Mouse (Mus musculus) CH12.LX (cell line): ENCODE results near the gene Wipi2. TPM values are rescaled to one million over a fixed set of nuclear protein-coding genes. Genes with fewer than 3 reads are reported as not detected.

ENCODE experiments used
- DNase-seq: peaks from one replicate; pipeline ENCODE4 v3.0.0-alpha.2; 2013; ENCODE audit errors: extremely low read depth
- H3K27ac ChIP-seq: 2 replicates; pipeline ENCODE4 v1.5.1; 2012; ENCODE audit warnings: low read depth, mild to moderate bottlenecking, control low read depth, moderate library complexity; ENCODE audit not compliant: insufficient read depth
- H3K27me3 ChIP-seq: replicated peaks from 2 replicates; pipeline ENCODE3; 2012; ENCODE audit warnings: inconsistent platforms
- H3K36me3 ChIP-seq, 2 experiments: replicated peaks in 1 of 2; 2 replicates each; pipeline versions ENCODE3 to v1.6.1; 2012; ENCODE audit warnings: inconsistent platforms in 1 of 2, low read length in 1 of 2, mild to moderate bottlenecking in 1 of 2, mixed read lengths in 1 of 2, moderate library complexity in 1 of 2; ENCODE audit not compliant: control insufficient read depth in 1 of 2, insufficient read depth in 1 of 2
- H3K4me1 ChIP-seq, 2 experiments: 2 replicates each; pipeline ENCODE4 v1.6.1; 2012; ENCODE audit warnings: inconsistent platforms in 1 of 2, moderate library complexity in 1 of 2; ENCODE audit not compliant: insufficient read depth in 2 of 2, control insufficient read depth in 1 of 2
- H3K4me2 ChIP-seq: 2 replicates; pipeline ENCODE4 v1.6.1; 2012; ENCODE audit warnings: low read depth, mild to moderate bottlenecking, control low read depth; ENCODE audit not compliant: poor library complexity, insufficient read depth, severe bottlenecking
- H3K4me3 ChIP-seq, 3 experiments: fragments of 150-350 bp in 1 of 3; sonication (generic) in 1 of 3; replicated peaks in 1 of 3; 2 replicates each; pipeline versions ENCODE3 to v1.5.1; 2011 to 2012; ENCODE audit warnings: low read depth in 2 of 3, low read length in 2 of 3, mild to moderate bottlenecking in 2 of 3, moderate library complexity in 2 of 3, control low read depth in 1 of 3, improper control_type of control experiment in 1 of 3, inconsistent platforms in 1 of 3, mixed read lengths in 1 of 3; ENCODE audit not compliant: poor library complexity in 1 of 3
- H3K79me2 ChIP-seq: replicated peaks from 2 replicates; pipeline ENCODE4 v1.6.1; 2012; ENCODE audit warnings: mild to moderate bottlenecking, moderate library complexity; ENCODE audit not compliant: control insufficient read depth, poor library complexity, insufficient read depth, severe bottlenecking; ENCODE audit errors: extremely low read depth
- H3K9ac ChIP-seq: 2 replicates; pipeline ENCODE4 v1.6.1; 2012; ENCODE audit warnings: low read depth, mild to moderate bottlenecking, control low read depth, moderate library complexity; ENCODE audit not compliant: insufficient read depth
- H3K9me3 ChIP-seq: replicated peaks from 2 replicates; pipeline ENCODE3; 2012; ENCODE audit warnings: low read length, inconsistent platforms, mixed read lengths
- BHLHE40 ChIP-seq: IDR thresholded peaks from 2 replicates; pipeline ENCODE4 v1.6.1; 2011; ENCODE audit warnings: mild to moderate bottlenecking, low read depth, low read length, improper control_type of control experiment
- CHD2 ChIP-seq: IDR thresholded peaks from 2 replicates; pipeline ENCODE4 v1.6.1; 2011; ENCODE audit warnings: low read length, improper control_type of control experiment
- CTCF ChIP-seq, 2 experiments: IDR thresholded peaks in 1 of 2; conservative IDR thresholded peaks in 1 of 2; 2 replicates each; pipeline ENCODE4 v1.5.1; 2011 to 2012; ENCODE audit warnings: low read depth in 2 of 2, low read length in 2 of 2, improper control_type of control experiment in 1 of 2, inconsistent platforms in 1 of 2, mild to moderate bottlenecking in 1 of 2, moderate library complexity in 1 of 2
- E2F4 ChIP-seq: IDR thresholded peaks from 2 replicates; pipeline ENCODE4 v1.6.1; 2011; ENCODE audit warnings: low read depth, low read length, improper control_type of control experiment; ENCODE audit not compliant: insufficient replicate concordance
- EP300 ChIP-seq: IDR thresholded peaks from 2 replicates; pipeline ENCODE4 v1.6.1; 2011; ENCODE audit warnings: low read length, improper control_type of control experiment
- ETS1 ChIP-seq: conservative IDR thresholded peaks from 2 replicates; pipeline ENCODE4 v1.6.1; 2012; ENCODE audit warnings: low read depth, mild to moderate bottlenecking, inconsistent platforms, low read length, improper control_type of control experiment, moderate library complexity
- GABPA ChIP-seq: IDR thresholded peaks from 2 replicates; pipeline ENCODE4 v1.6.1; 2012; ENCODE audit warnings: low read depth, low read length, improper control_type of control experiment, inconsistent platforms; ENCODE audit not compliant: insufficient replicate concordance
- HCFC1 ChIP-seq: IDR thresholded peaks from 2 replicates; pipeline ENCODE4 v1.6.1; 2012; ENCODE audit warnings: low read depth, mild to moderate bottlenecking, inconsistent platforms, low read length, improper control_type of control experiment
- IRF4 ChIP-seq: IDR thresholded peaks from 2 replicates; pipeline ENCODE4 v1.6.1; 2014; ENCODE audit warnings: low read depth, mild to moderate bottlenecking, inconsistent platforms, low read length, improper control_type of control experiment
- JUND ChIP-seq: conservative IDR thresholded peaks from 2 replicates; pipeline ENCODE4 v1.6.1; 2011; ENCODE audit warnings: low read depth, low read length, improper control_type of control experiment
- MAX ChIP-seq: IDR thresholded peaks from 2 replicates; pipeline ENCODE4 v1.6.1; 2011; ENCODE audit warnings: low read length, improper control_type of control experiment
- MEF2A ChIP-seq: IDR thresholded peaks from 2 replicates; pipeline ENCODE4 v1.6.1; 2014; ENCODE audit warnings: low read depth, mild to moderate bottlenecking, inconsistent platforms, low read length, improper control_type of control experiment, borderline replicate concordance
- MXI1 ChIP-seq: IDR thresholded peaks from 2 replicates; pipeline ENCODE4 v1.6.1; 2011; ENCODE audit warnings: mild to moderate bottlenecking, low read depth, low read length, improper control_type of control experiment
- MYC ChIP-seq: IDR thresholded peaks from 2 replicates; pipeline ENCODE4 v1.6.1; 2011; ENCODE audit warnings: low read depth, mild to moderate bottlenecking, improper control_type of control experiment, low read length
- NELFE ChIP-seq: IDR thresholded peaks from 2 replicates; pipeline ENCODE4 v1.6.1; 2011; ENCODE audit warnings: low read depth, low read length, improper control_type of control experiment
- NRF1 ChIP-seq: IDR thresholded peaks from 2 replicates; pipeline ENCODE4 v1.6.1; 2014; ENCODE audit warnings: low read depth, mild to moderate bottlenecking, inconsistent platforms, low read length, improper control_type of control experiment, moderate library complexity
- PAX5 ChIP-seq: IDR thresholded peaks from 2 replicates; pipeline ENCODE4 v1.6.1; 2012; ENCODE audit warnings: low read length, inconsistent platforms, mixed read lengths
- POLR2A ChIP-seq: IDR thresholded peaks from 2 replicates; pipeline ENCODE4 v1.6.1; 2011; ENCODE audit warnings: low read depth, mild to moderate bottlenecking, improper control_type of control experiment, low read length
- POLR2AphosphoS2 ChIP-seq: IDR thresholded peaks from 2 replicates; pipeline ENCODE4 v1.6.1; 2011; ENCODE audit warnings: low read depth, low read length, improper control_type of control experiment
- RAD21 ChIP-seq: IDR thresholded peaks from 2 replicates; pipeline ENCODE4 v1.6.1; 2011; ENCODE audit warnings: low read depth, mild to moderate bottlenecking, low read length, improper control_type of control experiment, moderate library complexity
- RCOR1 ChIP-seq: conservative IDR thresholded peaks from 2 replicates; pipeline ENCODE4 v1.6.1; 2012; ENCODE audit warnings: low read depth, mild to moderate bottlenecking, inconsistent platforms, low read length, improper control_type of control experiment
- SIN3A ChIP-seq: IDR thresholded peaks from 2 replicates; pipeline ENCODE4 v1.6.1; 2012; ENCODE audit warnings: low read length, improper control_type of control experiment, inconsistent platforms
- TCF12 ChIP-seq: IDR thresholded peaks from 2 replicates; pipeline ENCODE4 v1.6.1; 2014; ENCODE audit warnings: low read depth, mild to moderate bottlenecking, inconsistent platforms, low read length, improper control_type of control experiment
- UBTF ChIP-seq: IDR thresholded peaks from 2 replicates; pipeline ENCODE4 v1.6.1; 2012; ENCODE audit warnings: low read depth, mild to moderate bottlenecking, inconsistent platforms, low read length, improper control_type of control experiment, moderate library complexity
- USF1 ChIP-seq: IDR thresholded peaks from 2 replicates; pipeline ENCODE4 v1.6.1; 2014; ENCODE audit warnings: low read depth, mild to moderate bottlenecking, inconsistent platforms, low read length, improper control_type of control experiment
- USF2 ChIP-seq: conservative IDR thresholded peaks from 2 replicates; pipeline ENCODE4 v1.6.1; 2011; ENCODE audit warnings: low read depth, low read length, improper control_type of control experiment
- ZC3H11A ChIP-seq: IDR thresholded peaks from 2 replicates; pipeline ENCODE4 v1.6.1; 2012; ENCODE audit warnings: low read depth, mild to moderate bottlenecking, inconsistent platforms, low read length, improper control_type of control experiment
- ZKSCAN1 ChIP-seq: IDR thresholded peaks from 2 replicates; pipeline ENCODE4 v1.6.1; 2012; ENCODE audit warnings: low read depth, inconsistent platforms, low read length, improper control_type of control experiment, borderline replicate concordance
- ZMIZ1 ChIP-seq: IDR thresholded peaks from 2 replicates; pipeline ENCODE4 v1.6.1; 2012; ENCODE audit warnings: low read depth, mild to moderate bottlenecking, inconsistent platforms, low read length, improper control_type of control experiment
- dilution Hi-C: fragments of 300-500 bp; cut with MboI; formaldehyde crosslinking; loops from 2 replicates; pipeline ENCODE4 v1.14.3; 2020; ENCODE audit warnings: low sequenced_read_pairs; ENCODE audit not compliant: extremely low pct_unique_long_range_greater_than_20kb, extremely low pct_ligation_motif_present
- in situ Hi-C: fragments of 300-500 bp; cut with MboI; formaldehyde crosslinking; loops from 3 replicates; pipeline ENCODE4 v1.14.3; 2019; ENCODE audit warnings: low sequenced_read_pairs, low pct_ligation_motif_present, low pct_unique_long_range_greater_than_20kb, mixed read lengths
- polyA plus RNA-seq: library from polyadenylated mRNA; unstranded; fragments of >175 nt; gene quantifications from 2 replicates; pipeline ENCODE4 v1.2.1, GENCODE M21; 2012; ENCODE audit warnings: low read depth; ENCODE audit not compliant: insufficient read length
- total RNA-seq, 2 experiments: library from RNA; depleted of rRNA; stranded (reverse); fragments of 300-350 nt in 1 of 2; fragments of >200 nt in 1 of 2; gene quantifications; 2 replicates each; pipeline ENCODE4 v1.2.3; 2012 to 2014

The Wipi2 gene
- total and polyA plus RNA-seq, 3 experiments, result 38.0 to 47.4 (median 43.4) TPM

GRCm38 (mm10) chr5:142623080-142623479 is 4.4 kb upstream of the Wipi2 start:
- in situ Hi-C loops (loop anchor here (10.0 kb wide), 1 partner anchor 138 kb away; no protein-coding TSS in a partner anchor), dilution Hi-C loops (no loop called here)
- TF ChIP-seq MXI1 (no peak), ZMIZ1 (no peak), TCF12 (no peak), E2F4 (no peak), NELFE (no peak), CTCF (conservative IDR thresholded peaks at IDR 0.05 in 1 of 2, IDR thresholded peaks at IDR 0.05 in 1 of 2; ENCODE audit: low read depth in 2 of 2, low read length in 2 of 2) (peak in 1 of 2 experiments; percentile 15; a peak in 1 of 4 replicates), JUND (no peak)

GRCm38 (mm10) chr5:142628726-142629662 is 1.5 kb downstream of the Wipi2 start:
- peak overlapping the region; percentile 48 for H3K27ac ChIP-seq
- dilution Hi-C loops, result no loop called here
- H3K9ac ChIP-seq, result peak overlapping the region; percentile 82
- H3K36me3 ChIP-seq, result peaks cover 12 to 28% of the 10 kb centered on the region in 2 experiments
- peak overlapping the region; percentile 52 for H3K4me2 ChIP-seq
- peaks cover 13% of the 10 kb centered on the region for H3K27me3 ChIP-seq
- H3K9me3 ChIP-seq, result no peaks in the 10 kb centered on the region
- in situ Hi-C loops, result loop anchor here (10.0 kb wide), 1 partner anchor 144 kb away; no protein-coding TSS in a partner anchor
- H3K79me2 ChIP-seq, result peaks cover 33% of the 10 kb centered on the region
- peak; percentile 94 for DNase-seq
- peak overlapping the region; percentile 90 to 100 (median 93) for H3K4me3 ChIP-seq
- peaks cover 2 to 23% of the 10 kb centered on the region in 2 experiments; a peak in 3 of 4 replicates for H3K4me1 ChIP-seq
- TF ChIP-seq CHD2 (no peak), MYC (0 out of 2 replicates have a peak, but pooled peaks have one; percentile 26), MAX (no peak), RAD21 (no peak), PAX5 (no peak), POLR2A (peak; percentile 97), JUND (no peak), ZC3H11A (no peak), BHLHE40 (no peak), USF2 (no peak), USF1 (no peak), MEF2A (peak; percentile 41; the same call in 1 of the 2 replicates), UBTF (no peak), IRF4 (0 out of 2 replicates have a peak, but pooled peaks have one; percentile 10), GABPA (no peak), SIN3A (peak; percentile 74), TCF12 (peak; percentile 89), RCOR1 (no peak), POLR2AphosphoS2 (0 out of 2 replicates have a peak, but pooled peaks have one; percentile 46), EP300 (no peak), HCFC1 (peak; percentile 76), NRF1 (peak; percentile 98), ETS1 (no peak), ZKSCAN1 (no peak), MXI1 (peak; percentile 61; the same call in 1 of the 2 replicates), CTCF (conservative IDR thresholded peaks at IDR 0.05 in 1 of 2, IDR thresholded peaks at IDR 0.05 in 1 of 2; ENCODE audit: low read depth in 2 of 2, low read length in 2 of 2) (no peak)

More at GRCm38 (mm10) chr5:142623080-142623479, 4.4 kb upstream of the Wipi2 start:
- Histone ChIP-seq H3K79me2 (no peaks in the 10 kb centered on the region), H3K9me3 (peaks cover 5% of the 10 kb centered on the region), H3K36me3 (no peaks in the 10 kb centered on the region), H3K4me2 (no peak overlapping the region), H3K4me1 (peaks cover 0 to 5% of the 10 kb centered on the region in 2 experiments; a peak in 2 of 4 replicates), H3K4me3 (no peak overlapping the region), H3K27me3 (peaks cover 34% of the 10 kb centered on the region), H3K9ac (no peak overlapping the region), H3K27ac (no peak overlapping the region)
- DNase-seq, result no peak
